Mouse (Mus musculus) ES-E14 (cell line): ENCODE measurements at regions not wholly inside any gene's neighbourhood (a gene's known extent, or its start where the extent isn't known, plus 50 kb on each side); places are given as distances from the start of the nearest gene placed in this dataset.

ENCODE experiments used
- DNase-seq: peaks from one replicate; pipeline ENCODE4 v3.0.0-alpha.2; 2013; ENCODE audit warnings: low read depth, low spot score
- H3K27ac ChIP-seq: 2 replicates; pipeline ENCODE4 v1.5.1; 2012; ENCODE audit warnings: low read depth, mild to moderate bottlenecking, low read length, moderate library complexity, mixed read lengths; ENCODE audit not compliant: poor library complexity, insufficient read depth, severe bottlenecking
- H3K36me3 ChIP-seq: 2 replicates; pipeline ENCODE4 v1.6.1; 2012; ENCODE audit warnings: mild to moderate bottlenecking, low read length, moderate library complexity, mixed read lengths; ENCODE audit not compliant: control insufficient read depth, poor library complexity, insufficient read depth, severe bottlenecking
- H3K4me1 ChIP-seq, 2 experiments: fragments of 150-350 bp in 1 of 2; sonication (generic) in 1 of 2; 2 replicates each; pipeline ENCODE4 v1.6.1; 2012; ENCODE audit warnings: low read length in 2 of 2, mild to moderate bottlenecking in 1 of 2, mixed read lengths in 1 of 2; ENCODE audit not compliant: control insufficient read depth in 2 of 2, insufficient read depth in 2 of 2, poor library complexity in 1 of 2
- H3K4me3 ChIP-seq, 2 experiments: fragments of 150-350 bp in 1 of 2; sonication (generic) in 1 of 2; 2 replicates each; pipeline ENCODE4 v1.5.1; 2012; ENCODE audit warnings: low read length in 2 of 2, low read depth in 1 of 2, mild to moderate bottlenecking in 1 of 2, mixed read lengths in 1 of 2; ENCODE audit not compliant: insufficient read depth in 1 of 2, poor library complexity in 1 of 2, severe bottlenecking in 1 of 2
- H3K9ac ChIP-seq: 2 replicates; pipeline ENCODE4 v1.6.1; 2012; ENCODE audit warnings: low read depth, mild to moderate bottlenecking, low read length, mixed read lengths; ENCODE audit not compliant: poor library complexity, insufficient read depth, severe bottlenecking
- H3K9me3 ChIP-seq: fragments of 150-350 bp; sonication (generic); 2 replicates; pipeline ENCODE4 v1.6.1; 2012; ENCODE audit warnings: low read depth, mild to moderate bottlenecking, low read length; ENCODE audit not compliant: control insufficient read depth, insufficient read depth
- CHD2 ChIP-seq: IDR thresholded peaks from 2 replicates; pipeline ENCODE4 v1.6.1; 2014; ENCODE audit warnings: mild to moderate bottlenecking, low read depth, low read length, inconsistent platforms
- HCFC1 ChIP-seq: IDR thresholded peaks from 2 replicates; pipeline ENCODE4 v1.6.1; 2012; ENCODE audit warnings: low read length, inconsistent platforms, borderline replicate concordance; ENCODE audit not compliant: insufficient read depth
- MAFK ChIP-seq: IDR thresholded peaks from 2 replicates; pipeline ENCODE4 v1.6.1; 2014; ENCODE audit warnings: mild to moderate bottlenecking, low read depth, low read length, inconsistent platforms; ENCODE audit not compliant: insufficient read depth
- ZC3H11A ChIP-seq: IDR thresholded peaks from 2 replicates; pipeline ENCODE4 v1.6.1; 2012; ENCODE audit warnings: low read depth, mild to moderate bottlenecking, inconsistent platforms, low read length, borderline replicate concordance
- ZNF384 ChIP-seq: IDR thresholded peaks from 2 replicates; pipeline ENCODE4 v1.6.1; 2012; ENCODE audit warnings: low read depth, low read length, inconsistent platforms
- in situ Hi-C, 2 experiments: fragments of 600-800 bp; cut with MboI; formaldehyde crosslinking; loops; one replicate each; pipeline ENCODE4 v1.15.1; 2025; ENCODE audit warnings: low sequenced_read_pairs in 2 of 2, inconsistent platforms in 1 of 2; ENCODE audit not compliant: unreplicated experiment in 2 of 2

- Histone ChIP-seq H3K27ac (no peak overlapping the region), H3K9ac (no peak overlapping the region), H3K4me3 (no peak overlapping the region), H3K9me3 (no peaks in the 10 kb centered on the region), H3K36me3 (no peaks in the 10 kb centered on the region), H3K4me1 (no peaks in the 10 kb centered on the region)
- no peak for TF ChIP-seq ZNF384
- no peak for TF ChIP-seq HCFC1
- in situ Hi-C loops = no loop called here
- no peak for DNase-seq
These were observed 688.5 kb downstream of the Pdcd6ip start for GRCm38 (mm10) chr9:113019576-113019975.

GRCm38 (mm10) chr9:113008106-113008505 lies 700.0 kb downstream of the Pdcd6ip start:
- H3K27ac ChIP-seq = no peak overlapping the region
- TF ChIP-seq CHD2 = no peak
- no peak for TF ChIP-seq ZNF384
- TF ChIP-seq HCFC1 = no peak
- no peak for TF ChIP-seq MAFK
- no peak for TF ChIP-seq ZC3H11A
- H3K4me3 ChIP-seq = no peak overlapping the region
- no peak for DNase-seq
- in situ Hi-C loops = no loop called here
- H3K4me1 ChIP-seq = no peaks in the 10 kb centered on the region
- no peaks in the 10 kb centered on the region for H3K9me3 ChIP-seq
- H3K9ac ChIP-seq = no peak overlapping the region
- H3K36me3 ChIP-seq = no peaks in the 10 kb centered on the region

- Histone ChIP-seq H3K4me1 (no peaks in the 10 kb centered on the region), H3K9ac (no peak overlapping the region), H3K27ac (no peak overlapping the region), H3K4me3 (no peak overlapping the region), H3K36me3 (no peaks in the 10 kb centered on the region), H3K9me3 (no peaks in the 10 kb centered on the region)
- in situ Hi-C loops = no loop called here
- DNase-seq = no peak
- TF ChIP-seq MAFK = no peak
- no peak for TF ChIP-seq ZC3H11A
- TF ChIP-seq CHD2 = no peak
- TF ChIP-seq HCFC1 = no peak
- TF ChIP-seq ZNF384 = no peak
These were observed 711.9 kb downstream of the Pdcd6ip start for GRCm38 (mm10) chr9:112996204-112996603.

- DNase-seq = no peak
- TF ChIP-seq MAFK (no peak), ZNF384 (no peak)
- no peak overlapping the region for H3K27ac ChIP-seq
- H3K9ac ChIP-seq = no peak overlapping the region
- no peaks in the 10 kb centered on the region for H3K4me1 ChIP-seq
- H3K9me3 ChIP-seq = no peaks in the 10 kb centered on the region
- H3K4me3 ChIP-seq = no peak overlapping the region
- no peaks in the 10 kb centered on the region for H3K36me3 ChIP-seq
- in situ Hi-C loops = no loop called here
These were observed 713.3 kb downstream of the Pdcd6ip start for GRCm38 (mm10) chr9:112994774-112995173.

- Histone ChIP-seq H3K9ac (no peak overlapping the region), H3K36me3 (no peaks in the 10 kb centered on the region), H3K4me3 (no peak overlapping the region), H3K27ac (no peak overlapping the region), H3K9me3 (no peaks in the 10 kb centered on the region), H3K4me1 (no peaks in the 10 kb centered on the region)
- TF ChIP-seq MAFK (no peak), HCFC1 (no peak), ZNF384 (no peak), ZC3H11A (no peak), CHD2 (no peak)
- in situ Hi-C loops = no loop called here
- no peak for DNase-seq
These were observed 714.4 kb downstream of the Pdcd6ip start for GRCm38 (mm10) chr9:112993627-112994026.
